Mouse (Mus musculus) midbrain, embryonic 13.5 days (tissue): ENCODE measurements around the gene Hrh3. TPM values are rescaled to one million over a fixed set of nuclear protein-coding genes. Genes with fewer than 3 reads are reported as not detected.

ENCODE experiments used
- ATAC-seq: fragments of 200-750 bp; cut with Nextera tagmentation; 2 replicates; pipeline ENCODE4 v1.8.0; 2017; ENCODE audit warnings: mild to moderate bottlenecking, moderate TSS enrichment, moderate library complexity
- H3K27ac ChIP-seq: fragments of 300-500 bp; sonication (generic); 2 replicates; pipeline ENCODE4 v1.5.1; 2015; ENCODE audit warnings: inconsistent platforms, mild to moderate bottlenecking, moderate library complexity
- H3K27me3 ChIP-seq: fragments of 300-500 bp; sonication (generic); 2 replicates; pipeline ENCODE4 v1.6.1; 2015; ENCODE audit warnings: mild to moderate bottlenecking, inconsistent platforms
- H3K36me3 ChIP-seq: fragments of 300-500 bp; sonication (generic); 2 replicates; pipeline ENCODE4 v1.6.1; 2015; ENCODE audit warnings: mild to moderate bottlenecking, inconsistent platforms
- H3K4me1 ChIP-seq: fragments of 300-500 bp; sonication (generic); replicated peaks from 2 replicates; pipeline ENCODE4 v1.6.1; 2015; ENCODE audit warnings: inconsistent platforms
- H3K4me2 ChIP-seq: fragments of 300-500 bp; sonication (generic); replicated peaks from 2 replicates; pipeline ENCODE4 v1.6.1; 2015; ENCODE audit warnings: moderate library complexity, mild to moderate bottlenecking, inconsistent platforms
- H3K4me3 ChIP-seq: fragments of 300-500 bp; sonication (generic); replicated peaks from 2 replicates; pipeline ENCODE4 v1.5.1; 2015; ENCODE audit warnings: mild to moderate bottlenecking, inconsistent platforms
- H3K9ac ChIP-seq: fragments of 300-500 bp; sonication (generic); replicated peaks from 2 replicates; pipeline ENCODE4 v1.6.1; 2015; ENCODE audit warnings: mild to moderate bottlenecking, inconsistent platforms
- H3K9me3 ChIP-seq: fragments of 300-500 bp; sonication (generic); 2 replicates; pipeline ENCODE4 v1.6.1; 2016; ENCODE audit warnings: mild to moderate bottlenecking, inconsistent platforms
- WGBS: fragments of 180-500 bp; shearing (Covaris S2); methylation state at CpG from one replicate; pipeline ENCODE4 v1.1.7; 2015; 5-methylcytosine and 5-hydroxymethylcytosine counted together
- polyA plus RNA-seq: library from polyadenylated mRNA; unstranded; fragments of >200 nt; fragmentation: Nextera tagmentation; extraction: Ambion mirVana; gene quantifications from 2 replicates; pipeline ENCODE4 v1.2.1, GENCODE M21; 2015

Hrh3 gene
- polyA plus RNA-seq, 1 experiment from 2014 or later = 5.1 TPM

DNA sequence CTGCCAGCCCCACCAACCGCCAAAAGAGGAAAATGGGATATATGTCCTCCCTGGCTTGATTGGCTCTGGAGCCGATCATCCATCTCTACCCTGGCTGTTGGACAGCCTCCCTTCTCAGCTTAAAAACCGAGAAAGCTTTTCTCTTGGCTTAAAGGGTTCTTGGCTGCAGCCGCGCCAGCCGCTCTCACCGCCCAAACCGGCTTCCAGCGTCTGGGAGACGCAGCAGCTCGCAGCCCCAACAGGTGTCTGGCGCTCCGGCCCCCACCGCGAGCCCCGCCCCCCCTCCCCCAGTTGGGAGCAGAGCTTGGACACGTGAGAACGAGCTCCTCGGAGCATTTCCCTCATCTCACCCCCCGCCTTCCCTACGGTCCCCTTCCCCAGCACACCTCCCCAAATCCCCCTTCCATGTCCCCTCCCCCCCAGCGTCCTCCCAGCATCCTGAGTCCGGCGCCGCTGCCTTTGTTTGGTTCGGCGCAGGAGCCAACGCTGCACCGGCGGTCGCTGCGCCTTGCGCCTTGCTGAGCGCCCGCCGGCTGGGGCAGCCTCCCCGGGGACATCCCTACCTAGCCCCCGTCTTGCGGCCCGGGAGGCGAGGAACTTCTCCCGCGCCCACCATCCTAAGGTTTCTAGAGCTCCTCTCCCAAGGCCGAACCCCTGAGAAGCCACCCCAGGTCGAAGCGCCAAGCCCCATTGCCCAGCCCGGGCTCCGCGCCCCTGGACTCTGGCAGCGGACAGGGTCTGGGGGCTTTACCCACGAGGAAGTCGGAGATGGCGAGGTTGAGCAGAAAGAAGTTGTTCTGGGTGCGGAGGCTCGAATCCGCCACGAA, 924 bp downstream of the Hrh3 start:
- Histone ChIP-seq H3K4me1 (peaks cover 55% of the 10 kb centered on the region), H3K9me3 (no peaks in the 10 kb centered on the region), H3K27ac (peak overlapping the region; percentile 35; the same call in 1 of the 2 replicates), H3K4me2 (peak overlapping the region; percentile 95), H3K9ac (peak overlapping the region; percentile 76), H3K36me3 (no peaks in the 10 kb centered on the region; the same call in 1 of the 2 replicates), H3K27me3 (peaks cover 65% of the 10 kb centered on the region), H3K4me3 (peak overlapping the region; percentile 64)
- ATAC-seq = peak; percentile 28
- under 1% methylated on average over 56 of the region's 57 CpGs for WGBS

- 5% methylated on average over 15 of the region's 15 CpGs for WGBS
- H3K27me3 ChIP-seq = peaks cover 49% of the 10 kb centered on the region
- no peak for ATAC-seq
- no peak overlapping the region for H3K27ac ChIP-seq
- H3K9ac ChIP-seq = peak overlapping the region; percentile 36; the same call in 1 of the 2 replicates
- no peak overlapping the region for H3K4me3 ChIP-seq
- peak overlapping the region; percentile 13; the same call in 1 of the 2 replicates for H3K4me2 ChIP-seq
- H3K4me1 ChIP-seq = peaks cover 57% of the 10 kb centered on the region
- no peaks in the 10 kb centered on the region; the same call in 1 of the 2 replicates for H3K36me3 ChIP-seq
- H3K9me3 ChIP-seq = no peaks in the 10 kb centered on the region
Measured at GRCm38 (mm10) chr2:180099529-180099928, 4.8 kb downstream of the Hrh3 start.

DNA sequence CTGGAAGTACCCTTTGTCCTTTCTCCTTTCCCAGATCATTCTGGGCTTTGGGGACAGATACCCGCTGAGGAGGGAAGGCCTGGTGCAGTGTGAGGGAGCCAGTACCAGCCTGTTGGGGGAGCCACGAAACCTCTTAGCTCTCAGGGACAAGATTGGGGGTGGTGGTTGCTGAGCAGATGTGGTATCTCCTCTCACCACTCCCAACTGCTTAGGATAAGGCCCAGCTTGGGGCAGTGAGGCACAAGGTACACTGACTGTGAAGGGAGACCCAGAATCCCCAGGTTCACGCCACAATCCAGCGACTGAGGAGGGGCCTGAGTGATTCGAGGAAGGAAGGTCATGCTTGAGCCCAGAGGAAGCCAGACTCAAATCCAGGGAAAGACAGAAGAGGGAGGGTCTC, 6.1 kb downstream of the Hrh3 start:
- H3K9me3 ChIP-seq = no peaks in the 10 kb centered on the region
- no peak overlapping the region for H3K9ac ChIP-seq
- no peak for ATAC-seq
- WGBS = 42% methylated on average over 5 of the region's 5 CpGs
- H3K36me3 ChIP-seq = no peaks in the 10 kb centered on the region; the same call in 1 of the 2 replicates
- peaks cover 37% of the 10 kb centered on the region for H3K27me3 ChIP-seq
- H3K27ac ChIP-seq = no peak overlapping the region
- H3K4me1 ChIP-seq = peaks cover 43% of the 10 kb centered on the region
- no peak overlapping the region for H3K4me3 ChIP-seq
- no peak overlapping the region for H3K4me2 ChIP-seq

GRCm38 (mm10) chr2:180097585-180097984, 6.7 kb downstream of the Hrh3 start:
- no peak overlapping the region for H3K4me2 ChIP-seq
- 38% methylated on average over 3 of the region's 3 CpGs for WGBS
- no peaks in the 10 kb centered on the region; the same call in 1 of the 2 replicates for H3K36me3 ChIP-seq
- peaks cover 32% of the 10 kb centered on the region for H3K27me3 ChIP-seq
- no peak overlapping the region for H3K27ac ChIP-seq
- H3K9me3 ChIP-seq = no peaks in the 10 kb centered on the region
- H3K4me3 ChIP-seq = no peak overlapping the region
- peaks cover 37% of the 10 kb centered on the region for H3K4me1 ChIP-seq
- ATAC-seq = peak; percentile 34; the same call in 1 of the 2 replicates
- no peak overlapping the region for H3K9ac ChIP-seq

DNA sequence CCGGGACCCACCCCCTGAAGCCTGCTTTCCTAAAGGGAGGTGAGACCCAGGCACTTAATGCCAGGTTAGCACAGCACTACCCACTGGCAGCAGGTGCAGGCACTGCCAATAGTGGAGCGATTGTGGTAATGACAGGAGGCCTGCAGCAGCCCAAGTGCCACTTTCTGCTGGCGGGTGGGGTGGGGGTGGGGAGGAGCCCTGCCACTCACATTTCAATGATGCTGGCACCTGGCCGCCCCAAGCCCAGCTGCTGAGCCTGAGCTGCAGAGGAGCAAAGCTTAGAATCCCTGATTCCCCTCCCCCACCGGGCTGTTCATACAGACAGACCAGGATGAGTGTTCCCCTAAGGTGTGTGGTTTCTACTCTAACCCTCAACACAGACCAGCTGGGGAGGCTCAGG, 8.6 kb downstream of the Hrh3 start:
- H3K4me3 ChIP-seq = no peak overlapping the region
- no peaks in the 10 kb centered on the region; the same call in 1 of the 2 replicates for H3K36me3 ChIP-seq
- H3K4me2 ChIP-seq = no peak overlapping the region
- peaks cover 13% of the 10 kb centered on the region for H3K27me3 ChIP-seq
- WGBS = 27% methylated on average over 5 of the region's 5 CpGs
- H3K9me3 ChIP-seq = no peaks in the 10 kb centered on the region
- H3K4me1 ChIP-seq = peaks cover 31% of the 10 kb centered on the region
- no peak overlapping the region for H3K27ac ChIP-seq
- ATAC-seq = peak; percentile 41; the same call in 1 of the 2 replicates
- no peak overlapping the region; the same call in 1 of the 2 replicates for H3K9ac ChIP-seq

DNA sequence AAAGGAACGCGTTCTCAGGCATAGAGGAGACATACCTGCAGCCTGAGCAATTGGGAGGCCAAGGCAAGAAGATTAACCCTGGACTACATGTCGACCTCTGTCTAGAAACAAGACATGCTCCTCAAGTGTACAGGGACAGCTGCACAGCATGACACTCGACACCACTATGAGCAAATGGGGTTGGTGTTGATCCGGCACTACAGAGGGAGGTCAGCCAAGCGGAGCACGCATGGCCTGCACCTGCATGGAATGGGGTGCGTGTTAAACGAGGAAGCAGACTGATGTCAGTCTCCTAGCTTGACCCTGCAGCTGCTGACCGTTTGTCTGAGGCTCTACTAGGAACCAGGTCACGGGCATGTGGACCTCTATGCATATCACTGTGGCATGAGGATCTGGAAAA, 14.0 kb downstream of the Hrh3 start:
- H3K9me3 ChIP-seq = no peaks in the 10 kb centered on the region
- no peaks in the 10 kb centered on the region for H3K27me3 ChIP-seq
- 72% methylated on average over 11 of the region's 11 CpGs for WGBS
- peaks cover 21% of the 10 kb centered on the region for H3K36me3 ChIP-seq
- no peak overlapping the region for H3K4me2 ChIP-seq
- ATAC-seq = no peak
- H3K9ac ChIP-seq = no peak overlapping the region
- H3K4me1 ChIP-seq = peaks cover 5% of the 10 kb centered on the region; the same call in 1 of the 2 replicates
- H3K4me3 ChIP-seq = no peak overlapping the region
- no peak overlapping the region for H3K27ac ChIP-seq

DNA sequence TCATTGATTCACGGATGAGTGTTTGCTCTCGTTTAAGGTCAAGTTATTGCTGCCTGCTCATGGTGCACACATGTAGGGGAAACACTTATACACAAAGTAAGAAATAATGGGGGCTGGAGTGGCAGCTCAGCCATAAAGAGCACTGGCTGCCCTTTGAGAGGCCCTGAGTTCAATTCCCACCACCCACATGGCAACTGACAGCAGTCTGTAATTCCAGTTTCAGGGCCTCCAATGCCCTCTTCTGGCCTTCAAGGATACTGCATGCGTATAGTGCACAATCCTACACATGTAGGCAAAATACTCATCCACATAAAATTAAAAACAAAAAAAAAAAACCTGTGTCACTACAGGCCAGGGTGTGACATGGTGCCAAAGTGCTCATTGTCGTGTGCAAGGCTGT, 16.8 kb downstream of the Hrh3 start:
- no peaks in the 10 kb centered on the region for H3K27me3 ChIP-seq
- no peak overlapping the region for H3K4me3 ChIP-seq
- H3K9me3 ChIP-seq = no peaks in the 10 kb centered on the region
- no peak overlapping the region for H3K27ac ChIP-seq
- no peak overlapping the region for H3K9ac ChIP-seq
- ATAC-seq = no peak
- 94% methylated on average over 4 of the region's 4 CpGs for WGBS
- H3K4me1 ChIP-seq = peaks cover 4% of the 10 kb centered on the region; the same call in 1 of the 2 replicates
- H3K4me2 ChIP-seq = no peak overlapping the region
- H3K36me3 ChIP-seq = peaks cover 45% of the 10 kb centered on the region

GRCm38 (mm10) chr2:180086637-180087027, 17.7 kb downstream of the Hrh3 start:
- no peak overlapping the region for H3K27ac ChIP-seq
- peaks cover 53% of the 10 kb centered on the region for H3K36me3 ChIP-seq
- no peak overlapping the region for H3K4me2 ChIP-seq
- H3K9ac ChIP-seq = no peak overlapping the region
- no peaks in the 10 kb centered on the region for H3K27me3 ChIP-seq
- no peak for ATAC-seq
- H3K4me1 ChIP-seq = peaks cover 4% of the 10 kb centered on the region; the same call in 1 of the 2 replicates
- WGBS = 83% methylated on average over 5 of the region's 5 CpGs
- no peaks in the 10 kb centered on the region for H3K9me3 ChIP-seq
- H3K4me3 ChIP-seq = no peak overlapping the region

DNA sequence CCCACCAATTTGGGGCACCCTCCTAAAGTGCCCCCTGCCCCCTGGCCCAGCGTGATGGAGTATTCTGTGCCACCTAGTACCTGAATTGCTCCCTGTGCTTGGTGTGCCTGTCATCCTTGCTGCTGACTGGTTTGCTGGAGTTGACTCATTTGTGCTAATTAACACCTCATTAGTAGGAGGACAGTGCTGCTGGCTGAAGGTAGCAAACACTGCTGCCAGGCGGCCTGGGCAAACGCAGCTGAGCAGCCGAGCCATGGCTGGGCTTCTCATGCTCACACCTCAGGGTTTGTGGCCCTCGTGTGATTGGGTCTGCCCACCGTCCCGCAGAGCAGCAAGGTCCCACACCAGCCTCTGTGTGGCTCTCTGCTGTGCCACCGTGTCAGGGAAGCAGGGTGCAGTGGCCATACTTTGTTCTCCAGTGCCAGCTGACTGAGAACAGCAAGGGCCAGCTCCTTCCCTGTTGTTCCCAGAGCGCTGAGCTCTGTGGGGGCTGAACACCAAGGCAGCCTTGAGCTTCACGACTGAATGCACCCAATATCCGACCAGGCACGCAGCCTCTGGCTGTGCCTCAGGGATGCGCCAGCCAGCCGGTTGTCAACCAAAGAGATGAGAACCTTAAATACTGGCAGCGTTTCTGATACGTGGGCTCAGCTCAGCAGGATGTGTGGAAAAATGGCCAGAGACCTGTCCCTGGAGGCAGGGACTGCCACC, 18.2 kb downstream of the Hrh3 start:
- H3K4me1 ChIP-seq = peaks cover 4% of the 10 kb centered on the region; the same call in 1 of the 2 replicates
- peaks cover 55% of the 10 kb centered on the region for H3K36me3 ChIP-seq
- no peaks in the 10 kb centered on the region for H3K9me3 ChIP-seq
- ATAC-seq = peak; percentile 38; the same call in 1 of the 2 replicates
- H3K27ac ChIP-seq = peak overlapping the region; percentile 64; the same call in 1 of the 2 replicates
- H3K27me3 ChIP-seq = no peaks in the 10 kb centered on the region
- H3K4me2 ChIP-seq = no peak overlapping the region
- H3K4me3 ChIP-seq = no peak overlapping the region
- 76% methylated on average over 16 of the region's 16 CpGs for WGBS
- no peak overlapping the region for H3K9ac ChIP-seq

- Histone ChIP-seq H3K4me3 (no peak overlapping the region), H3K9ac (no peak overlapping the region), H3K9me3 (no peaks in the 10 kb centered on the region), H3K4me2 (no peak overlapping the region), H3K27ac (no peak overlapping the region), H3K27me3 (no peaks in the 10 kb centered on the region), H3K4me1 (peaks cover 4% of the 10 kb centered on the region; the same call in 1 of the 2 replicates), H3K36me3 (peaks cover 55% of the 10 kb centered on the region)
- 51% methylated on average over 3 of the region's 3 CpGs for WGBS
- no peak for ATAC-seq
Measured at GRCm38 (mm10) chr2:180084565-180084964, 19.7 kb downstream of the Hrh3 start.

- no peak for ATAC-seq
- Histone ChIP-seq H3K4me2 (no peak overlapping the region), H3K36me3 (peaks cover 66% of the 10 kb centered on the region)
Measured at GRCm38 (mm10) chr2:180083063-180083462, 21.2 kb downstream of the Hrh3 start.

GRCm38 (mm10) chr2:180080680-180081079, 23.6 kb downstream of the Hrh3 start:
- ATAC-seq = no peak
- no peak overlapping the region for H3K27ac ChIP-seq
- H3K27me3 ChIP-seq = no peaks in the 10 kb centered on the region
- no peaks in the 10 kb centered on the region for H3K4me1 ChIP-seq
- H3K36me3 ChIP-seq = peaks cover 58% of the 10 kb centered on the region
- H3K4me3 ChIP-seq = no peak overlapping the region
- H3K9me3 ChIP-seq = no peaks in the 10 kb centered on the region
- WGBS = 95% methylated on average over 8 of the region's 8 CpGs
- H3K4me2 ChIP-seq = no peak overlapping the region
- no peak overlapping the region for H3K9ac ChIP-seq

More at GRCm38 (mm10) chr2:180083063-180083462, 21.2 kb downstream of the Hrh3 start:
- Histone ChIP-seq H3K4me1 (0 out of 2 replicates have a peak, but pooled peaks cover 4% of the 10 kb centered on the region), H3K9me3 (no peaks in the 10 kb centered on the region), H3K27me3 (no peaks in the 10 kb centered on the region), H3K27ac (no peak overlapping the region), H3K9ac (no peak overlapping the region), H3K4me3 (no peak overlapping the region)
- 94% methylated on average over 10 of the region's 10 CpGs for WGBS
